Mouse (Mus musculus) midbrain, embryonic 14.5 days (tissue): ENCODE data around the gene Slc39a11. TPM values are rescaled to one million over a fixed set of nuclear protein-coding genes. Genes with fewer than 3 reads are reported as not detected.

ENCODE experiments used
- ATAC-seq: fragments of 200-750 bp; cut with Nextera tagmentation; 2 replicates; pipeline ENCODE4 v1.8.0; 2017; ENCODE audit warnings: moderate number of reproducible peaks, moderate library complexity; ENCODE audit not compliant: low FRiP score, low TSS enrichment
- DNase-seq: peaks from one replicate; pipeline ENCODE4 v3.0.0-alpha.2; 2015
- H3K27ac ChIP-seq: fragments of 300-500 bp; sonication (generic); replicated peaks from 2 replicates; pipeline ENCODE4 v1.5.1; 2014; ENCODE audit warnings: mild to moderate bottlenecking, low read depth, low read length, moderate library complexity
- H3K27me3 ChIP-seq: fragments of 300-500 bp; sonication (generic); 2 replicates; pipeline ENCODE4 v1.6.1; 2014; ENCODE audit warnings: low read length, control low read depth, mixed read lengths; ENCODE audit not compliant: control insufficient read depth, insufficient read depth
- H3K36me3 ChIP-seq: fragments of 300-500 bp; sonication (generic); 2 replicates; pipeline ENCODE4 v1.6.1; 2014; ENCODE audit warnings: low read length, control low read depth; ENCODE audit not compliant: control insufficient read depth, insufficient read depth
- H3K4me1 ChIP-seq: fragments of 300-500 bp; sonication (generic); 2 replicates; pipeline ENCODE4 v1.6.1; 2014; ENCODE audit warnings: mild to moderate bottlenecking, antibody characterized with exemption, low read length, control low read depth; ENCODE audit not compliant: control insufficient read depth, insufficient read depth
- H3K4me2 ChIP-seq: fragments of 300-500 bp; sonication (generic); 2 replicates; pipeline ENCODE4 v1.6.1; 2014; ENCODE audit warnings: mild to moderate bottlenecking, low read length, moderate library complexity
- H3K4me3 ChIP-seq: fragments of 300-500 bp; sonication (generic); replicated peaks from 2 replicates; pipeline ENCODE4 v1.5.1; 2014; ENCODE audit warnings: low read depth, low read length
- H3K9ac ChIP-seq: fragments of 300-500 bp; sonication (generic); replicated peaks from 2 replicates; pipeline ENCODE4 v1.6.1; 2014; ENCODE audit warnings: mild to moderate bottlenecking, low read length, moderate library complexity
- H3K9me3 ChIP-seq: fragments of 300-500 bp; sonication (generic); 2 replicates; pipeline ENCODE4 v1.6.1; 2016; ENCODE audit warnings: low read length, control low read depth, mixed read lengths; ENCODE audit not compliant: control insufficient read depth
- WGBS: fragments of 180-500 bp; shearing (Covaris S2); extraction: QIAGEN DNeasy Blood & Tissue Kit; methylation state at CpG from one replicate; pipeline ENCODE4 v1.1.7; 2014; 5-methylcytosine and 5-hydroxymethylcytosine counted together
- polyA plus RNA-seq: library from polyadenylated mRNA; unstranded; fragments of >200 nt; fragmentation: Nextera tagmentation; extraction: Ambion mirVana; gene quantifications from 2 replicates; pipeline ENCODE4 v1.2.1, GENCODE M21; 2014

Slc39a11 gene
- polyA plus RNA-seq, 1 experiment from 2014 or later = 31.1 TPM

- Histone ChIP-seq H3K27ac (peak overlapping the region; percentile 91; the same call in 1 of the 2 replicates), H3K9ac (peak overlapping the region; percentile 64), H3K4me1 (peaks cover 39% of the 10 kb centered on the region), H3K4me3 (peak overlapping the region; percentile 91), H3K36me3 (peaks cover 24% of the 10 kb centered on the region), H3K9me3 (no peaks in the 10 kb centered on the region), H3K4me2 (peak overlapping the region; percentile 92), H3K27me3 (no peaks in the 10 kb centered on the region)
- ATAC-seq = no peak; the same call in 1 of the 2 replicates
- 45% methylated on average over 25 of the region's 25 CpGs for WGBS
- no peak for DNase-seq
Observed at GRCm38 (mm10) chr11:113684707-113685426, 35.0 kb upstream of the Slc39a11 start.

- Histone ChIP-seq H3K9ac (peak within 1 kb of the TSS; percentile 64), H3K4me1 (peaks cover 39% of the 10 kb centered on the region), H3K27me3 (no peaks in the 10 kb centered on the region), H3K27ac (peak within 1 kb of the TSS; percentile 91), H3K36me3 (peaks cover 17% of the 10 kb centered on the region), H3K4me3 (peak within 1 kb of the TSS; percentile 91), H3K4me2 (peak within 1 kb of the TSS; percentile 92), H3K9me3 (no peaks in the 10 kb centered on the region)
- under 1% methylated on average over 73 of the region's 73 CpGs for WGBS
- DNase-seq = peak; percentile 99
- peak; percentile 95 for ATAC-seq
Observed at GRCm38 (mm10) chr11:113683957-113684706, 34.3 kb upstream of the Slc39a11 start, which contains the start of the genes Fam104a and D11Wsu47e. Fam104a (minus strand) TSS chr11:113684155. D11Wsu47e (plus strand) TSS chr11:113684412.

GRCm38 (mm10) chr11:113683627-113683956 lies 33.7 kb upstream of the Slc39a11 start:
- H3K4me1 ChIP-seq = peaks cover 39% of the 10 kb centered on the region
- ATAC-seq (peak; percentile 75), DNase-seq (no peak)
- peak overlapping the region; percentile 91 for H3K4me3 ChIP-seq
- H3K9me3 ChIP-seq = no peaks in the 10 kb centered on the region
- H3K27me3 ChIP-seq = no peaks in the 10 kb centered on the region
- peak overlapping the region; percentile 91 for H3K27ac ChIP-seq
- H3K4me2 ChIP-seq = peak overlapping the region; percentile 92
- under 1% methylated on average over 37 of the region's 38 CpGs for WGBS
- H3K9ac ChIP-seq = peak overlapping the region; percentile 64
- peaks cover 11% of the 10 kb centered on the region for H3K36me3 ChIP-seq

GRCm38 (mm10) chr11:113682897-113683626 lies 33.2 kb upstream of the Slc39a11 start:
- H3K9ac ChIP-seq = peak overlapping the region; percentile 64
- no peaks in the 10 kb centered on the region for H3K9me3 ChIP-seq
- H3K36me3 ChIP-seq = peaks cover 6% of the 10 kb centered on the region
- H3K27ac ChIP-seq = peak overlapping the region; percentile 91
- ATAC-seq (peak; percentile 12), DNase-seq (peak; percentile 58)
- WGBS = 2% methylated on average over 38 of the region's 38 CpGs
- H3K4me1 ChIP-seq = peaks cover 39% of the 10 kb centered on the region
- peak overlapping the region; percentile 92 for H3K4me2 ChIP-seq
- H3K27me3 ChIP-seq = no peaks in the 10 kb centered on the region
- peak overlapping the region; percentile 91 for H3K4me3 ChIP-seq

GRCm38 (mm10) chr11:113681979-113682378 lies 32.1 kb upstream of the Slc39a11 start:
- peaks cover 37% of the 10 kb centered on the region for H3K4me1 ChIP-seq

GRCm38 (mm10) chr11:113680954-113681353 lies 31.1 kb upstream of the Slc39a11 start:
- WGBS = 89% methylated on average over 2 of the region's 2 CpGs
- H3K9me3 ChIP-seq = no peaks in the 10 kb centered on the region
- H3K4me1 ChIP-seq = peaks cover 30% of the 10 kb centered on the region
- H3K9ac ChIP-seq = no peak overlapping the region
- H3K27me3 ChIP-seq = no peaks in the 10 kb centered on the region
- H3K4me2 ChIP-seq = no peak overlapping the region
- no peak for DNase-seq
- H3K27ac ChIP-seq = no peak overlapping the region
- no peak overlapping the region for H3K4me3 ChIP-seq
- ATAC-seq = no peak
- H3K36me3 ChIP-seq = peaks cover 11% of the 10 kb centered on the region

More at GRCm38 (mm10) chr11:113681979-113682378, 32.1 kb upstream of the Slc39a11 start:
- peaks cover 1% of the 10 kb centered on the region for H3K36me3 ChIP-seq
- H3K4me2 ChIP-seq = peak overlapping the region; percentile 92
- no peaks in the 10 kb centered on the region for H3K9me3 ChIP-seq
- ATAC-seq = no peak
- 0 out of 2 replicates have a peak overlapping the region, but pooled peaks have one; percentile 91 for H3K4me3 ChIP-seq
- no peaks in the 10 kb centered on the region for H3K27me3 ChIP-seq
- no peak overlapping the region for H3K27ac ChIP-seq
- DNase-seq = no peak
- H3K9ac ChIP-seq = no peak overlapping the region

- Histone ChIP-seq H3K27ac (no peak overlapping the region), H3K4me3 (no peak overlapping the region), H3K27me3 (no peaks in the 10 kb centered on the region), H3K9me3 (no peaks in the 10 kb centered on the region), H3K4me1 (peaks cover 18% of the 10 kb centered on the region), H3K36me3 (peaks cover 34% of the 10 kb centered on the region), H3K9ac (no peak overlapping the region), H3K4me2 (no peak overlapping the region)
- ATAC-seq (no peak), DNase-seq (no peak)
- WGBS = 90% methylated on average over 8 of the region's 8 CpGs
Observed at GRCm38 (mm10) chr11:113678373-113678772, 28.5 kb upstream of the Slc39a11 start.

GRCm38 (mm10) chr11:113677378-113677777 lies 27.5 kb upstream of the Slc39a11 start:
- no peak for ATAC-seq
- Histone ChIP-seq H3K36me3 (peaks cover 40% of the 10 kb centered on the region), H3K9me3 (no peaks in the 10 kb centered on the region), H3K4me3 (no peak overlapping the region), H3K4me1 (peaks cover 11% of the 10 kb centered on the region), H3K27me3 (no peaks in the 10 kb centered on the region), H3K9ac (no peak overlapping the region), H3K27ac (no peak overlapping the region), H3K4me2 (no peak overlapping the region)
- WGBS = 94% methylated on average over 2 of the region's 2 CpGs
- DNase-seq = no peak
